Mouse (Mus musculus): Measurements from ENCODE around the gene Tns2.

GRCm38 (mm10) chr15:102111495-102111829 lies 11.2 kb downstream of the Tns2 start:
- TF ChIP-seq CTCF (IDR thresholded peaks at IDR 0.05; ENCODE audit: extremely low read depth, insufficient read length, insufficient replicate concordance, low read depth, low read length) (no peak), POLR2A (IDR thresholded peaks at IDR 0.05; ENCODE audit: low read depth, low read length) (no peak)
